Mouse (Mus musculus) heart, embryonic 16.5 days (tissue): ENCODE measurements around the gene 1700042G07Rik. TPM values are rescaled to one million over a fixed set of nuclear protein-coding genes. Genes with fewer than 3 reads are reported as not detected.

Source experiments
- ATAC-seq: fragments of 200-750 bp; cut with Nextera tagmentation; replicated peaks from 2 replicates; pipeline ENCODE4 v1.8.0; 2017; ENCODE audit warnings: moderate number of reproducible peaks; ENCODE audit not compliant: insufficient read depth, low FRiP score; ENCODE audit errors: extremely low read depth
- H3K27ac ChIP-seq: fragments of 300-500 bp; sonication (generic); 2 replicates; pipeline ENCODE4 v1.5.1; 2014; ENCODE audit warnings: mild to moderate bottlenecking, low read length, control low read depth, moderate library complexity
- H3K27me3 ChIP-seq: fragments of 300-500 bp; sonication (generic); 2 replicates; pipeline ENCODE4 v1.6.1; 2014; ENCODE audit warnings: low read length, mixed read lengths; ENCODE audit not compliant: control insufficient read depth, insufficient read depth
- H3K36me3 ChIP-seq: fragments of 300-500 bp; sonication (generic); 2 replicates; pipeline ENCODE4 v1.6.1; 2014; ENCODE audit not compliant: control insufficient read depth, insufficient read depth
- H3K4me1 ChIP-seq: fragments of 300-500 bp; sonication (generic); 2 replicates; pipeline ENCODE4 v1.6.1; 2014; ENCODE audit warnings: low read length, mixed read lengths; ENCODE audit not compliant: control insufficient read depth, insufficient read depth
- H3K4me2 ChIP-seq: fragments of 300-500 bp; sonication (generic); 2 replicates; pipeline ENCODE4 v1.6.1; 2014; ENCODE audit warnings: low read depth, mild to moderate bottlenecking, control low read depth, low read length
- H3K4me3 ChIP-seq: fragments of 300-500 bp; sonication (generic); 2 replicates; pipeline ENCODE4 v1.5.1; 2014; ENCODE audit warnings: mild to moderate bottlenecking, control low read depth, low read length
- H3K9ac ChIP-seq: fragments of 300-500 bp; sonication (generic); 2 replicates; pipeline ENCODE4 v1.6.1; 2014; ENCODE audit warnings: low read length, control low read depth
- H3K9me3 ChIP-seq: fragments of 300-500 bp; sonication (generic); replicated peaks from 2 replicates; pipeline ENCODE4 v1.6.1; 2016; ENCODE audit warnings: low read length; ENCODE audit not compliant: control insufficient read depth
- WGBS: fragments of 180-500 bp; shearing (Covaris S2); extraction: QIAGEN DNeasy Blood & Tissue Kit; methylation state at CpG from one replicate; pipeline ENCODE4 v1.1.7; 2014; 5-methylcytosine and 5-hydroxymethylcytosine counted together
- polyA plus RNA-seq: library from polyadenylated mRNA; unstranded; fragments of >200 nt; fragmentation: Nextera tagmentation; extraction: Ambion mirVana; gene quantifications from 2 replicates; pipeline ENCODE4 v1.2.1, GENCODE M21; 2015

1700042G07Rik gene
- polyA plus RNA-seq, 1 experiment from 2014 or later: not detected

DNA sequence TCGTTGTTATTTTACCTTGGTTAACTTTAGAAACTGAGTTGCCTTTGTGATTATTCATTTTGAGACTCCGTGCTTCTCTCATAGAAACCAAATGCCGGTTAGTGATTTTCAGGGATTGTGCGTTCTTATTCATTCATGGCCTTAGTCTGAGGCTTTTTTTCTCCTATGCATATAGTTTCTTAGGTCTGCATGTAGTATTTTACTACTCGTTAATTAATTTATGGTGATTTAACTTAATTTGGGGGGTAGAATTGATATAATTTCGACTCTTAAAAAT is 49.6 kb downstream of the 1700042G07Rik start:
- no peak for ATAC-seq
- H3K27me3 ChIP-seq: no peaks in the 10 kb centered on the region
- WGBS: 8% methylated on average over 6 of the region's 6 CpGs
- H3K27ac ChIP-seq: peak overlapping the region; percentile 98; the same call in 1 of the 2 replicates
- H3K36me3 ChIP-seq: no peaks in the 10 kb centered on the region
- H3K4me1 ChIP-seq: peaks cover 6% of the 10 kb centered on the region
- peak overlapping the region; percentile 87 for H3K9ac ChIP-seq
- H3K4me3 ChIP-seq: peak overlapping the region; percentile 87
- H3K4me2 ChIP-seq: peak overlapping the region; percentile 68
- H3K9me3 ChIP-seq: no peaks in the 10 kb centered on the region

Other genes with a start within 250 kb of the 1700042G07Rik start
- gene Dmbx1, start 233.4 kb upstream of the 1700042G07Rik start, polyA plus RNA-seq: 0.06 TPM in 1 of 2 replicates, not detected in the other
- 2.1 and 2.7 TPM in 2 replicates for gene Faah, start 155.4 kb upstream of the 1700042G07Rik start, polyA plus RNA-seq
- 32.4 and 33.6 TPM in 2 replicates for gene Nsun4, start 119.5 kb upstream of the 1700042G07Rik start, polyA plus RNA-seq
- 1,257 and 1,258 TPM in 2 replicates for gene Uqcrh, start 98.3 kb upstream of the 1700042G07Rik start, polyA plus RNA-seq
- 53.8 and 55.3 TPM in 2 replicates for gene Lrrc41, start 98.1 kb upstream of the 1700042G07Rik start, polyA plus RNA-seq
- gene Rad54l, start 49.7 kb upstream of the 1700042G07Rik start, polyA plus RNA-seq: 18.5 and 20.2 TPM in 2 replicates
- 60.2 and 68.8 TPM in 2 replicates for gene Pomgnt1, start 49.5 kb upstream of the 1700042G07Rik start, polyA plus RNA-seq
- 2.3 and 2.9 TPM in 2 replicates for gene Lurap1, start 22.0 kb upstream of the 1700042G07Rik start, polyA plus RNA-seq
- gene Tspan1, start 5.8 kb upstream of the 1700042G07Rik start, polyA plus RNA-seq: 1.9 and 3.2 TPM in 2 replicates
- not detected in 2 replicates for gene Gm49337, start within 50 bp of the 1700042G07Rik start, polyA plus RNA-seq
- 9.0 and 11.2 TPM in 2 replicates for gene Pik3r3, start 48.2 kb downstream of the 1700042G07Rik start, polyA plus RNA-seq